Comparison of ENCODE assay signal across 12 mouse cellular contexts in genomic region chr3:130073085-130073484, GRCm38 (mm10). TPM values are rescaled to one million over a fixed set of nuclear protein-coding genes. Genes with fewer than 3 reads are reported as not detected.
A peak's percentile ranks its signal among the peaks of the same experiment; 100 is the strongest.
DNase-seq lines count a peak whose midpoint lies in the region; ATAC-seq and TF ChIP-seq lines count a peak whose summit lies in the region.
"Had no signal": no experiment of that assay in that cellular context is flagged by ENCODE, and none has a peak within 500 bp of the region (broad histone marks: within the 10 kb centered on the region; RNA-seq: fewer than 3 reads in every experiment).

No protein-coding gene starts in this region.

- no peak overlapping the region for H3K4me3 ChIP-seq in midbrain, embryonic 14.5 days (replicated peaks; ENCODE audit: low read depth, low read length)
- H3K4me3 ChIP-seq in midbrain, embryonic 16.5 days (ENCODE audit: low read depth, low read length): no peak overlapping the region
- H3K4me3 ChIP-seq in bone marrow, adult 2 months (replicated peaks; ENCODE audit: control insufficient read depth, low read depth, low read length): peak overlapping the region; percentile 14
- peak overlapping the region in 1 of 2 experiments; percentile 10; a peak in 1 of 4 replicates for H3K4me3 ChIP-seq in liver, embryonic 14.5 days (ENCODE audit: insufficient read depth in 1 of 2, low read depth in 2 of 2, low read length in 2 of 2)
- H3K4me3 ChIP-seq in neural tube, embryonic 13.5 days: no peak overlapping the region
- H3K4me3 ChIP-seq: hindbrain, embryonic 12.5 days had no signal

- DNase-seq in midbrain, embryonic 14.5 days: peak; percentile 20
- peak in 1 of 3 experiments; percentile 30 for DNase-seq in liver, embryonic 14.5 days (ENCODE audit: low read depth in 3 of 3, low spot score in 3 of 3)
- DNase-seq in left cerebral cortex, postnatal 36 days (ENCODE audit: low spot score in 2 of 2): no peak
- no peak for DNase-seq in left cerebral cortex, postnatal 10 days (ENCODE audit: extremely low spot score in 1 of 2, low spot score in 2 of 2)
- no peak for DNase-seq in ovary, adult 18-20 months (ENCODE audit: low spot score)
- DNase-seq: cerebellum, postnatal 14 days; left cerebral cortex, postnatal 4 days; right cerebral cortex, postnatal 14 days had no signal

- TF ChIP-seq EP300 in liver, embryonic 14.5 days (IDR thresholded peaks at IDR 0.05; ENCODE audit: low read depth): no peak

- intact Hi-C loops in left cerebral cortex, postnatal 36 days (cut with DNase I): loop anchor here (10.0 kb wide), 1 partner anchor 348 kb away; no protein-coding TSS in a partner anchor
- intact Hi-C loops in left cerebral cortex, postnatal 10 days (cut with DNase I): loop anchor here (5.0 kb wide), 1 partner anchor 251 kb away; the partner anchor contains the start of gene Rrh

- no peak for TF ChIP-seq CTCF in bone marrow, adult 2 months (IDR thresholded peaks at IDR 0.05; ENCODE audit: control insufficient read depth, insufficient read depth, low read length)
- no peak for TF ChIP-seq CTCF in liver, embryonic 14.5 days (IDR thresholded peaks at IDR 0.05; ENCODE audit: low read depth)

- H3K9me3 ChIP-seq in midbrain, embryonic 14.5 days (ENCODE audit: control insufficient read depth, low read length): no peaks in the 10 kb centered on the region
- H3K9me3 ChIP-seq in midbrain, embryonic 16.5 days (replicated peaks; ENCODE audit: control insufficient read depth, low read length, poor library complexity, severe bottlenecking): no peaks in the 10 kb centered on the region
- H3K9me3 ChIP-seq in liver, embryonic 14.5 days (ENCODE audit: control insufficient read depth, low read length): no peaks in the 10 kb centered on the region
- no peaks in the 10 kb centered on the region for H3K9me3 ChIP-seq in neural tube, embryonic 13.5 days
- H3K9me3 ChIP-seq: hindbrain, embryonic 12.5 days had no signal

- H3K36me3 ChIP-seq in midbrain, embryonic 14.5 days (ENCODE audit: control insufficient read depth, insufficient read depth, low read length): no peaks in the 10 kb centered on the region
- H3K36me3 ChIP-seq in midbrain, embryonic 16.5 days (ENCODE audit: control insufficient read depth, insufficient read depth, low read length): no peaks in the 10 kb centered on the region
- no peaks in the 10 kb centered on the region for H3K36me3 ChIP-seq in liver, embryonic 14.5 days (replicated peaks; ENCODE audit: control insufficient read depth, insufficient read depth, low read depth)
- H3K36me3 ChIP-seq in neural tube, embryonic 13.5 days: no peaks in the 10 kb centered on the region
- H3K36me3 ChIP-seq: hindbrain, embryonic 12.5 days had no signal

- H3K27me3 ChIP-seq in midbrain, embryonic 14.5 days (ENCODE audit: control insufficient read depth, insufficient read depth, low read length): no peaks in the 10 kb centered on the region
- H3K27me3 ChIP-seq in midbrain, embryonic 16.5 days (ENCODE audit: control insufficient read depth, insufficient read depth, low read depth, low read length): no peaks in the 10 kb centered on the region
- no peaks in the 10 kb centered on the region for H3K27me3 ChIP-seq in liver, embryonic 14.5 days (ENCODE audit: control insufficient read depth, insufficient read depth, low read length)
- no peaks in the 10 kb centered on the region for H3K27me3 ChIP-seq in neural tube, embryonic 13.5 days
- H3K27me3 ChIP-seq: hindbrain, embryonic 12.5 days had no signal

- H3K27ac ChIP-seq in midbrain, embryonic 14.5 days (replicated peaks; ENCODE audit: low read depth, low read length): no peak overlapping the region
- H3K27ac ChIP-seq in midbrain, embryonic 16.5 days (ENCODE audit: low read length): no peak overlapping the region
- no peak overlapping the region; the same call in 1 of the 2 replicates for H3K27ac ChIP-seq in bone marrow, adult 2 months (ENCODE audit: control insufficient read depth, insufficient read depth, low read depth, low read length, poor library complexity)
- H3K27ac ChIP-seq in liver, embryonic 14.5 days: no peak overlapping the region
- peak overlapping the region; percentile 72; the same call in 1 of the 2 replicates for H3K27ac ChIP-seq in neural tube, embryonic 13.5 days (replicated peaks)
- H3K27ac ChIP-seq: hindbrain, embryonic 12.5 days had no signal

- H3K9ac ChIP-seq in midbrain, embryonic 14.5 days (replicated peaks; ENCODE audit: low read length): no peak overlapping the region
- no peak overlapping the region for H3K9ac ChIP-seq in midbrain, embryonic 16.5 days (ENCODE audit: low read depth, low read length)
- H3K9ac ChIP-seq in liver, embryonic 14.5 days (replicated peaks): no peak overlapping the region
- no peak overlapping the region; the same call in 1 of the 2 replicates for H3K9ac ChIP-seq in neural tube, embryonic 13.5 days
- H3K9ac ChIP-seq: hindbrain, embryonic 12.5 days had no signal

- no peak overlapping the region for H3K4me2 ChIP-seq in midbrain, embryonic 14.5 days (ENCODE audit: low read length)
- H3K4me2 ChIP-seq in midbrain, embryonic 16.5 days (ENCODE audit: low read length): no peak overlapping the region
- H3K4me2 ChIP-seq in liver, embryonic 14.5 days (ENCODE audit: low read depth): peak overlapping the region; percentile 26; the same call in 1 of the 2 replicates
- H3K4me2 ChIP-seq in neural tube, embryonic 13.5 days: peak overlapping the region; percentile 38
- H3K4me2 ChIP-seq: hindbrain, embryonic 12.5 days had no signal

- no peaks in the 10 kb centered on the region for H3K4me1 ChIP-seq in midbrain, embryonic 14.5 days (ENCODE audit: control insufficient read depth, insufficient read depth, low read length)
- H3K4me1 ChIP-seq in midbrain, embryonic 16.5 days (ENCODE audit: control insufficient read depth, insufficient read depth, low read length): no peaks in the 10 kb centered on the region
- no peaks in the 10 kb centered on the region for H3K4me1 ChIP-seq in bone marrow, adult 2 months (ENCODE audit: control insufficient read depth, insufficient read depth, low read length)
- H3K4me1 ChIP-seq in liver, embryonic 14.5 days (replicated peaks; ENCODE audit: control insufficient read depth in 2 of 2, insufficient read depth in 2 of 2, low read length in 1 of 2): no peaks in the 10 kb centered on the region; a peak in 1 of 4 replicates
- peaks cover 13% of the 10 kb centered on the region for H3K4me1 ChIP-seq in neural tube, embryonic 13.5 days (replicated peaks)

- WGBS in midbrain, embryonic 14.5 days: 66% methylated on average over 10 of the region's 10 CpGs
- 61% methylated on average over 10 of the region's 10 CpGs for WGBS in midbrain, embryonic 16.5 days
- 6% methylated on average over 10 of the region's 10 CpGs for WGBS in bone marrow, adult 2 months
- WGBS in liver, embryonic 14.5 days (ENCODE audit: insufficient replicate concordance): 19% methylated on average over 10 of the region's 10 CpGs
- 21% methylated on average over 10 of the region's 10 CpGs for WGBS in neural tube, embryonic 13.5 days

- TF ChIP-seq POLR2A in bone marrow, adult 2 months (IDR thresholded peaks at IDR 0.05; ENCODE audit: borderline replicate concordance, control insufficient read depth, low read depth, low read length): no peak

- no peak for ATAC-seq in midbrain, embryonic 14.5 days (ENCODE audit: low FRiP score, low TSS enrichment)
- ATAC-seq in midbrain, embryonic 16.5 days: no peak
- peak; percentile 53 for ATAC-seq in liver, embryonic 14.5 days (ENCODE audit: insufficient read depth)
- peak; percentile 61 for ATAC-seq in neural tube, embryonic 13.5 days (ENCODE audit: low read depth)

RNA-seq across cellular contexts. Expression of gene Sec24b, which starts 11.7 kb away (rescaled TPM):
- polyA plus RNA-seq in midbrain, embryonic 14.5 days (2014; fragmentation: Nextera tagmentation; extraction: Ambion mirVana): 30.6 and 36.3 TPM in 2 replicates
- 31.0 and 32.9 TPM in 2 replicates for polyA plus RNA-seq in midbrain, embryonic 16.5 days (2015; fragmentation: Nextera tagmentation; extraction: Ambion mirVana)
- 29.8 and 46.9 TPM in 2 replicates for polyA plus RNA-seq in bone marrow, adult 2 months (2011; ENCODE audit: insufficient read depth, insufficient read length, low replicate concordance, missing spikeins)
- 12.8 and 17.1 TPM in 2 replicates for polyA plus RNA-seq in liver, embryonic 14.5 days (2012; rRNA removed)
- polyA plus RNA-seq in liver, embryonic 14.5 days (2014; fragmentation: Nextera tagmentation; extraction: Ambion mirVana): 7.8 and 8.6 TPM in 2 replicates
- polyA plus RNA-seq in neural tube, embryonic 13.5 days (2015; fragmentation: Nextera tagmentation; extraction: Ambion mirVana): 31.4 and 34.1 TPM in 2 replicates
- 10 to 100 TPM; 49.2 to 62.3 TPM for total RNA-seq in left cerebral cortex, postnatal 36 days (2021)
- 10 to 100 TPM; 54.3 to 60.6 TPM for total RNA-seq in left cerebral cortex, postnatal 10 days (2021)

RNA-seq across cellular contexts. Expression of gene Col25a1, which starts 58.2 kb away (rescaled TPM):
- 15.4 and 17.1 TPM in 2 replicates for polyA plus RNA-seq in midbrain, embryonic 14.5 days (2014; fragmentation: Nextera tagmentation; extraction: Ambion mirVana)
- polyA plus RNA-seq in midbrain, embryonic 16.5 days (2015; fragmentation: Nextera tagmentation; extraction: Ambion mirVana): 13.9 and 15.1 TPM in 2 replicates
- not detected in 2 replicates for polyA plus RNA-seq in bone marrow, adult 2 months (2011; ENCODE audit: insufficient read depth, insufficient read length, low replicate concordance, missing spikeins)
- polyA plus RNA-seq in liver, embryonic 14.5 days (2012; rRNA removed): 0.92 and 0.94 TPM in 2 replicates
- polyA plus RNA-seq in liver, embryonic 14.5 days (2014; fragmentation: Nextera tagmentation; extraction: Ambion mirVana): 0.94 and 1.1 TPM in 2 replicates
- 3.1 and 4.5 TPM in 2 replicates for polyA plus RNA-seq in neural tube, embryonic 13.5 days (2015; fragmentation: Nextera tagmentation; extraction: Ambion mirVana)
- 10 to 100 TPM; 40.2 to 46.7 TPM for total RNA-seq in left cerebral cortex, postnatal 36 days (2021)
- 10 to 100 TPM; 22.5 to 26.5 TPM for total RNA-seq in left cerebral cortex, postnatal 10 days (2021)

Comparison
In these comparisons a context has a peak if more than half of its experiments do, and no peak if none do; other contexts are left out.
1. ATAC-seq: peak in liver, embryonic 14.5 days (single experiment) and neural tube, embryonic 13.5 days (single experiment); none in midbrain, embryonic 14.5 days (single experiment) and midbrain, embryonic 16.5 days (single experiment).
2. H3K4me2 ChIP-seq: peak in liver, embryonic 14.5 days (single experiment) and neural tube, embryonic 13.5 days (single experiment); none in midbrain, embryonic 14.5 days (single experiment) and midbrain, embryonic 16.5 days (single experiment).